ENCODE assay signal across 7 mouse cellular contexts in the genomic region with DNA sequence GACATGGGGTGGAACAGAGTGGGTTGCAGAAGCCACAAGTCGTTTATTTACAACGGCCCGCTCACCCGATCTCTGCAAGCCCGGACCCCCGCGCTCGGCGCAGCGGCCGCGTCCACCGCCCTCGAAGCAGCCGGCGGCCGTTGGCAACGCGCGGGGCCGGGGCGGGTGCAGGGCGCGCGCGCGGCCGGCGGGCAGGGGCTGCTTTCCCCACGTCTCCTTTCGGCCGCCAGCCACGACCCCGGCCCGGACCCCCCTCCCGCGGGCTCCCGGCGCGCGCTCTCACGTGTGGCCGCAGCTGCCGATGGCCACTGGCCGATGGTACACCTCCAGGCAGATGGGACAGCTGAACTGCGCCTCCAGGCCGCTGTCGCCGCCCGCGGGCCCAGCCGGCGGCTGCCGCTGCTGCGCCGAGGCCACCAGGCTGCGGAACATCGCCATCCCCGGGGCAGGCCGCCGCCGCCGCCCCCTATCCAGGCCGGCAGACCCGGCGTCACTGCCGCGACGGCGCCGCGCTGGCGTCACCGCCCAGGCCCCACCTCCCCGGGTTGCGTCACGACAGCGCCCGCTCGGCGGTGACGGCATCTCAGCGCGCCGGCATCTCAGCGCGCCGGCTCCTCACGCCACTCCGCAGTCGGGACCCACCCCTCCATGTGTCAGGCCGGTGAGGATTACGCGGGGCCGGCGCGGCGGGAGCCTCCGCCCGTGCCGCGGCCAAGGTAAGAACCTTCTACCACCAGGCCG. TPM values are rescaled to one million over a fixed set of nuclear protein-coding genes. Genes with fewer than 3 reads are reported as not detected.
A peak's percentile ranks its signal among the peaks of the same experiment; 100 is the strongest.
DNase-seq lines count a peak whose midpoint lies in the region; ATAC-seq lines count a peak whose summit lies in the region.

TSS of gene Rnf166 (minus strand) at position 485 of the 741 bp plus-strand sequence.
TSS of gene Ctu2 (plus strand) at position 564 of the 741 bp plus-strand sequence.

- peaks cover 18% of the 10 kb centered on the region for H3K4me1 ChIP-seq in intestine, embryonic 16.5 days (ENCODE audit: control insufficient read depth, insufficient read depth, low read length)
- peaks cover 15% of the 10 kb centered on the region for H3K4me1 ChIP-seq in midbrain, embryonic 11.5 days (ENCODE audit: control insufficient read depth, insufficient read depth, low read length)

- peak within 1 kb of the TSS; percentile 68 for H3K27ac ChIP-seq in intestine, embryonic 16.5 days (ENCODE audit: low read length)
- no peak within 1 kb of the TSS for H3K27ac ChIP-seq in midbrain, embryonic 11.5 days (ENCODE audit: low read depth, low read length)

- H3K9ac ChIP-seq in intestine, embryonic 16.5 days (ENCODE audit: low read depth, low read length) = peak within 1 kb of the TSS; percentile 94
- H3K9ac ChIP-seq in midbrain, embryonic 11.5 days (ENCODE audit: low read length) = peak within 1 kb of the TSS; percentile 69

- H3K9me3 ChIP-seq in intestine, embryonic 16.5 days (ENCODE audit: control insufficient read depth, low read length) = no peaks in the 10 kb centered on the region
- no peaks in the 10 kb centered on the region for H3K9me3 ChIP-seq in midbrain, embryonic 11.5 days (ENCODE audit: control insufficient read depth, low read length)

- peak within 1 kb of the TSS; percentile 98 for H3K4me3 ChIP-seq in intestine, embryonic 16.5 days (ENCODE audit: low read length)
- H3K4me3 ChIP-seq in midbrain, embryonic 11.5 days (ENCODE audit: low read depth, low read length) = peak within 1 kb of the TSS; percentile 61

- ATAC-seq in intestine, embryonic 16.5 days = peak; percentile 93
- ATAC-seq in midbrain, embryonic 11.5 days (ENCODE audit: low FRiP score) = peak; percentile 95

- intact Hi-C loops in left cerebral cortex, postnatal 36 days (cut with DNase I) = loop anchor here (2.0 kb wide), 1 partner anchor 99 kb away; the partner anchor contains the start of gene Zc3h18

- WGBS in intestine, embryonic 16.5 days = under 1% methylated on average over 100 of the region's 103 CpGs
- WGBS in midbrain, embryonic 11.5 days = under 1% methylated on average over 94 of the region's 103 CpGs

- DNase-seq in adrenal gland, adult 2 months = peak; percentile 96
- peak; percentile 90 for DNase-seq in embryo, embryonic 11.5 days (ENCODE audit: low read depth, low spot score)
- peak; percentile 92 to 93 for DNase-seq in gastrocnemius, postnatal 4 days (ENCODE audit: low spot score in 2 of 2)
- DNase-seq in left cerebral cortex, postnatal 36 days (ENCODE audit: low spot score in 2 of 2) = peak; percentile 91 to 96
- peak; percentile 100 for DNase-seq in midbrain, embryonic 11.5 days (ENCODE audit: low spot score, missing footprints)
- DNase-seq in skeletal muscle tissue, adult 2 months (ENCODE audit: low read depth, low spot score) = peak; percentile 84

- no peaks in the 10 kb centered on the region for H3K27me3 ChIP-seq in intestine, embryonic 16.5 days (replicated peaks; ENCODE audit: control insufficient read depth, insufficient read depth, low read length)
- no peaks in the 10 kb centered on the region for H3K27me3 ChIP-seq in midbrain, embryonic 11.5 days (ENCODE audit: control insufficient read depth, insufficient read depth, low read length)

- H3K36me3 ChIP-seq in intestine, embryonic 16.5 days (ENCODE audit: control insufficient read depth, insufficient read depth, low read length) = peaks cover 11% of the 10 kb centered on the region
- H3K36me3 ChIP-seq in midbrain, embryonic 11.5 days (ENCODE audit: control insufficient read depth, insufficient read depth, low read length) = peaks cover 10% of the 10 kb centered on the region

- peak within 1 kb of the TSS; percentile 85 for H3K4me2 ChIP-seq in intestine, embryonic 16.5 days (ENCODE audit: low read depth, low read length)
- peak within 1 kb of the TSS; percentile 92 for H3K4me2 ChIP-seq in midbrain, embryonic 11.5 days

RNA-seq across cellular contexts. Expression of gene Rnf166, which starts in this region (rescaled TPM):
- 10 to 100 TPM; 42.8 to 83.8 TPM for total RNA-seq in adrenal gland, adult 2 months (2021)
- polyA plus RNA-seq in adrenal gland, adult 2 months (2012; rRNA removed) = 132 and 157 TPM in 2 replicates
- 10 to 100 TPM; 36.9 to 40.1 TPM for total RNA-seq in gastrocnemius, postnatal 4 days (2021)
- 29.2 and 30.4 TPM in 2 replicates for polyA plus RNA-seq in intestine, embryonic 16.5 days (2015; fragmentation: Nextera tagmentation; extraction: Ambion mirVana)
- total RNA-seq in left cerebral cortex, postnatal 36 days (2021) = 10 to 100 TPM; 32.2 to 38.9 TPM
- polyA plus RNA-seq in midbrain, embryonic 11.5 days (2014; fragmentation: Nextera tagmentation; extraction: Ambion mirVana) = 23.2 and 29.7 TPM in 2 replicates

RNA-seq across cellular contexts. Expression of gene Ctu2, which starts in this region (rescaled TPM):
- total RNA-seq in adrenal gland, adult 2 months (2021) = 10 to 100 TPM; 15.5 to 18.1 TPM
- polyA plus RNA-seq in adrenal gland, adult 2 months (2012; rRNA removed) = 40.6 and 46.7 TPM in 2 replicates
- total RNA-seq in gastrocnemius, postnatal 4 days (2021) = 10 to 100 TPM; 18.3 to 18.9 TPM
- 37.9 and 43.6 TPM in 2 replicates for polyA plus RNA-seq in intestine, embryonic 16.5 days (2015; fragmentation: Nextera tagmentation; extraction: Ambion mirVana)
- total RNA-seq in left cerebral cortex, postnatal 36 days (2021) = 10 to 100 TPM; 19.7 to 29.1 TPM
- 74.8 and 78.7 TPM in 2 replicates for polyA plus RNA-seq in midbrain, embryonic 11.5 days (2014; fragmentation: Nextera tagmentation; extraction: Ambion mirVana)
